Mouse (Mus musculus) brain, embryonic 14.5 days (tissue): ENCODE data around the gene Aspg. TPM values are rescaled to one million over a fixed set of nuclear protein-coding genes. Genes with fewer than 3 reads are reported as not detected.
A peak's percentile ranks its signal among the peaks of the same experiment; 100 is the strongest.

Source experiments
- DNase-seq: peaks from one replicate; pipeline ENCODE4 v3.0.0-alpha.2; 2011; ENCODE audit warnings: low read depth
- CTCF ChIP-seq: fragments of 200-500 bp; IDR thresholded peaks from 2 replicates; pipeline ENCODE4 v1.5.1; 2012; ENCODE audit warnings: inconsistent platforms, mild to moderate bottlenecking, moderate library complexity, borderline replicate concordance; ENCODE audit not compliant: insufficient read depth, insufficient read length; ENCODE audit errors: extremely low read depth
- POLR2A ChIP-seq: fragments of 200-500 bp; IDR thresholded peaks from 2 replicates; pipeline ENCODE4 v1.6.1; 2012; ENCODE audit warnings: mild to moderate bottlenecking, inconsistent platforms, borderline replicate concordance; ENCODE audit not compliant: poor library complexity, insufficient read depth, insufficient read length, severe bottlenecking; ENCODE audit errors: extremely low read depth
- polyA plus RNA-seq: library from polyadenylated mRNA; depleted of rRNA; stranded (reverse); fragments of >200 nt; gene quantifications from 2 replicates; pipeline ENCODE4 v1.2.3, GENCODE M21; 2012

Aspg gene
- polyA plus RNA-seq, 1 experiment: 0.36 TPM

GRCm38 (mm10) chr12:112113710-112114109 lies 7.2 kb downstream of the Aspg start:
- DNase-seq: peak; percentile 83
- TF ChIP-seq POLR2A (no peak), CTCF (peak; percentile 99)

GRCm38 (mm10) chr12:112117006-112117405 lies 10.5 kb downstream of the Aspg start:
- no peak for DNase-seq
- TF ChIP-seq CTCF (no peak), POLR2A (no peak)

GRCm38 (mm10) chr12:112117649-112118048 lies 11.2 kb downstream of the Aspg start:
- no peak for DNase-seq
- no peak for TF ChIP-seq POLR2A
- no peak for TF ChIP-seq CTCF

GRCm38 (mm10) chr12:112121188-112121587 lies 14.7 kb downstream of the Aspg start:
- no peak for DNase-seq
- TF ChIP-seq POLR2A (no peak), CTCF (no peak)

GRCm38 (mm10) chr12:112125903-112126302 lies 19.4 kb downstream of the Aspg start:
- TF ChIP-seq POLR2A (no peak), CTCF (no peak)
- DNase-seq: no peak

- no peak for DNase-seq
- TF ChIP-seq CTCF: peak; percentile 33; the same call in 1 of the 2 replicates
- no peak for TF ChIP-seq POLR2A
Measured at GRCm38 (mm10) chr12:112126931-112127635, 20.6 kb downstream of the Aspg start.

- no peak for DNase-seq
- TF ChIP-seq CTCF: no peak
- no peak for TF ChIP-seq POLR2A
Measured at GRCm38 (mm10) chr12:112128526-112128925, 22.0 kb downstream of the Aspg start.

GRCm38 (mm10) chr12:112129300-112129856 lies 22.9 kb downstream of the Aspg start:
- no peak for DNase-seq
- TF ChIP-seq POLR2A: no peak
- no peak for TF ChIP-seq CTCF

GRCm38 (mm10) chr12:112130161-112130860 lies 23.8 kb downstream of the Aspg start:
- TF ChIP-seq POLR2A (0 out of 2 replicates have a peak, but pooled peaks have one; percentile 40), CTCF (no peak)
- peak; percentile 61 for DNase-seq

GRCm38 (mm10) chr12:112130957-112131356 lies 24.5 kb downstream of the Aspg start:
- TF ChIP-seq POLR2A: no peak
- no peak for TF ChIP-seq CTCF
- DNase-seq: no peak

- TF ChIP-seq POLR2A: no peak
- peak; percentile 94 for TF ChIP-seq CTCF
- peak; percentile 81 for DNase-seq
Measured at GRCm38 (mm10) chr12:112140231-112140630, 33.8 kb downstream of the Aspg start.

- DNase-seq: no peak
- no peak for TF ChIP-seq CTCF
- no peak for TF ChIP-seq POLR2A
Measured at GRCm38 (mm10) chr12:112140745-112141144, 34.3 kb downstream of the Aspg start.

- TF ChIP-seq CTCF (no peak), POLR2A (no peak)
- DNase-seq: no peak
Measured at GRCm38 (mm10) chr12:112141300-112141699, 34.8 kb downstream of the Aspg start.

- DNase-seq: peak; percentile 82
- TF ChIP-seq CTCF: peak; percentile 65
- TF ChIP-seq POLR2A: no peak
Measured at GRCm38 (mm10) chr12:112143116-112143832, 36.8 kb downstream of the Aspg start.

- TF ChIP-seq POLR2A: no peak
- TF ChIP-seq CTCF: peak; percentile 21; the same call in 1 of the 2 replicates
Measured at GRCm38 (mm10) chr12:112143833-112144201, 37.3 kb downstream of the Aspg start.

More at GRCm38 (mm10) chr12:112143833-112144201, 37.3 kb downstream of the Aspg start:
- DNase-seq: no peak
